Mouse (Mus musculus) intestine, embryonic 15.5 days (tissue): ENCODE measurements around the gene Slfn14. TPM values are rescaled to one million over a fixed set of nuclear protein-coding genes. Genes with fewer than 3 reads are reported as not detected.

Source experiments
- ATAC-seq: fragments of 200-750 bp; cut with Nextera tagmentation; 2 replicates; pipeline ENCODE4 v1.8.0; 2017; ENCODE audit warnings: moderate TSS enrichment, moderate library complexity
- H3K27ac ChIP-seq: fragments of 300-500 bp; sonication (generic); 2 replicates; pipeline ENCODE4 v1.5.1; 2015; ENCODE audit warnings: mild to moderate bottlenecking, inconsistent platforms
- H3K27me3 ChIP-seq: fragments of 300-500 bp; sonication (generic); replicated peaks from 2 replicates; pipeline ENCODE4 v1.6.1; 2015; ENCODE audit warnings: inconsistent platforms
- H3K36me3 ChIP-seq: fragments of 300-500 bp; sonication (generic); 2 replicates; pipeline ENCODE4 v1.6.1; 2015; ENCODE audit warnings: inconsistent platforms
- H3K4me1 ChIP-seq: fragments of 300-500 bp; sonication (generic); replicated peaks from 2 replicates; pipeline ENCODE4 v1.6.1; 2015; ENCODE audit warnings: inconsistent platforms
- H3K4me2 ChIP-seq: fragments of 300-500 bp; sonication (generic); replicated peaks from 2 replicates; pipeline ENCODE4 v1.6.1; 2015; ENCODE audit warnings: mild to moderate bottlenecking, inconsistent platforms
- H3K4me3 ChIP-seq: fragments of 300-500 bp; sonication (generic); replicated peaks from 2 replicates; pipeline ENCODE4 v1.5.1; 2015; ENCODE audit warnings: inconsistent platforms
- H3K9ac ChIP-seq: fragments of 300-500 bp; sonication (generic); 2 replicates; pipeline ENCODE4 v1.6.1; 2015; ENCODE audit warnings: inconsistent platforms
- H3K9me3 ChIP-seq: fragments of 300-500 bp; sonication (generic); 2 replicates; pipeline ENCODE4 v1.6.1; 2016; ENCODE audit warnings: inconsistent platforms
- WGBS: fragments of 180-500 bp; shearing (Covaris S2); methylation state at CpG from one replicate; pipeline ENCODE4 v1.1.7; 2015; 5-methylcytosine and 5-hydroxymethylcytosine counted together
- polyA plus RNA-seq: library from polyadenylated mRNA; unstranded; fragments of >200 nt; fragmentation: Nextera tagmentation; extraction: Ambion mirVana; gene quantifications from 2 replicates; pipeline ENCODE4 v1.2.1, GENCODE M21; 2015

Slfn14 gene
- polyA plus RNA-seq, 1 experiment from 2014 or later = 0.34 TPM

GRCm38 (mm10) chr11:83227926-83228723 is 58.4 kb downstream of the Slfn14 start:
- no peaks in the 10 kb centered on the region for H3K36me3 ChIP-seq
- no peak for ATAC-seq
- 84% methylated on average over 7 of the region's 7 CpGs for WGBS
- H3K9ac ChIP-seq = no peak overlapping the region
- no peak overlapping the region for H3K4me3 ChIP-seq
- H3K9me3 ChIP-seq = no peaks in the 10 kb centered on the region
- H3K4me2 ChIP-seq = no peak overlapping the region
- no peaks in the 10 kb centered on the region for H3K27me3 ChIP-seq
- no peak overlapping the region for H3K27ac ChIP-seq
- no peaks in the 10 kb centered on the region for H3K4me1 ChIP-seq

- no peaks in the 10 kb centered on the region for H3K9me3 ChIP-seq
- 87% methylated on average over 9 of the region's 9 CpGs for WGBS
- ATAC-seq = no peak
- no peaks in the 10 kb centered on the region for H3K36me3 ChIP-seq
- no peak overlapping the region for H3K27ac ChIP-seq
- H3K4me1 ChIP-seq = no peaks in the 10 kb centered on the region
- H3K9ac ChIP-seq = no peak overlapping the region
- no peak overlapping the region for H3K4me3 ChIP-seq
- H3K4me2 ChIP-seq = no peak overlapping the region
- H3K27me3 ChIP-seq = no peaks in the 10 kb centered on the region
Observed at GRCm38 (mm10) chr11:83225371-83225960, 61.1 kb downstream of the Slfn14 start.

Other genes with a start within 250 kb of the Slfn14 start
- 4.7 and 7.1 TPM in 2 replicates for gene Slfn2, start 221.6 kb downstream of the Slfn14 start, polyA plus RNA-seq
- gene Slfn1, start 169.9 kb downstream of the Slfn14 start, polyA plus RNA-seq = 0.49 and 0.66 TPM in 2 replicates
- gene Slfn4, start 111.5 kb downstream of the Slfn14 start, polyA plus RNA-seq = 0.06 and 0.15 TPM in 2 replicates
- gene Slfn3, start 95.4 kb downstream of the Slfn14 start, polyA plus RNA-seq = 0.62 and 0.80 TPM in 2 replicates
- 48.1 and 51.0 TPM in 2 replicates for gene Ap2b1, start 12.3 kb upstream of the Slfn14 start, polyA plus RNA-seq
- 13.8 and 16.4 TPM in 2 replicates for gene Pex12, start 15.9 kb upstream of the Slfn14 start, polyA plus RNA-seq
- gene Rasl10b, start 122.4 kb upstream of the Slfn14 start, polyA plus RNA-seq = 2.3 and 2.6 TPM in 2 replicates
- 0.13 TPM in 1 of 2 replicates, not detected in the other for gene Gas2l2, start 142.7 kb upstream of the Slfn14 start, polyA plus RNA-seq
- 0.76 and 0.87 TPM in 2 replicates for gene 1700020L24Rik, start 151.0 kb upstream of the Slfn14 start, polyA plus RNA-seq
- 1.4 and 1.5 TPM in 2 replicates for gene Mmp28, start 176.3 kb upstream of the Slfn14 start, polyA plus RNA-seq
- gene Taf15, start 186.4 kb upstream of the Slfn14 start, polyA plus RNA-seq = 12.9 and 13.9 TPM in 2 replicates
- gene Heatr9, start 235.4 kb upstream of the Slfn14 start, polyA plus RNA-seq = not detected in 2 replicates
- gene Ccl5, start 243.8 kb upstream of the Slfn14 start, polyA plus RNA-seq = 3.1 and 3.7 TPM in 2 replicates